Mouse (Mus musculus) CD4-positive, CD25-positive, alpha-beta regulatory T cell, adult 2 months (primary cell): ENCODE measurements around the gene Capn9.

Experiments used
- DNase-seq: peaks from one replicate; pipeline ENCODE4 v3.0.0-alpha.2; 2012; ENCODE audit warnings: low read depth, low spot score

The Capn9 gene

GRCm38 (mm10) chr8:124575811-124576210 is at the start of gene Capn9:
Gene Capn9 (plus strand): TSS chr8:124576111.
- DNase-seq, result no peak

GRCm38 (mm10) chr8:124526261-124526660 is 49.6 kb upstream of the Capn9 start:
- no peak for DNase-seq

GRCm38 (mm10) chr8:124530076-124530475 is 45.8 kb upstream of the Capn9 start:
- no peak for DNase-seq

- DNase-seq, result no peak
These were observed 45.4 kb upstream of the Capn9 start for GRCm38 (mm10) chr8:124530556-124530955.

GRCm38 (mm10) chr8:124530996-124531395 is 44.9 kb upstream of the Capn9 start:
- DNase-seq, result no peak

GRCm38 (mm10) chr8:124532626-124533025 is 43.3 kb upstream of the Capn9 start:
- no peak for DNase-seq

- DNase-seq, result no peak
These were observed 40.5 kb upstream of the Capn9 start for GRCm38 (mm10) chr8:124535451-124535850.

- DNase-seq, result no peak
These were observed 35.0 kb upstream of the Capn9 start for GRCm38 (mm10) chr8:124540906-124541305.

GRCm38 (mm10) chr8:124542001-124542400 is 33.9 kb upstream of the Capn9 start:
- DNase-seq, result no peak

- DNase-seq, result no peak
These were observed 32.6 kb upstream of the Capn9 start for GRCm38 (mm10) chr8:124543272-124543671.

- DNase-seq, result no peak
These were observed 29.5 kb upstream of the Capn9 start for GRCm38 (mm10) chr8:124546371-124546770.

- DNase-seq, result no peak
These were observed 29.1 kb upstream of the Capn9 start for GRCm38 (mm10) chr8:124546815-124547214.

- DNase-seq, result no peak
These were observed 28.6 kb upstream of the Capn9 start for GRCm38 (mm10) chr8:124547269-124547668.

GRCm38 (mm10) chr8:124548187-124548586 is 27.7 kb upstream of the Capn9 start:
- DNase-seq, result no peak

GRCm38 (mm10) chr8:124551011-124551661 is 24.8 kb upstream of the Capn9 start:
- no peak for DNase-seq

- no peak for DNase-seq
These were observed 20.7 kb upstream of the Capn9 start for GRCm38 (mm10) chr8:124555113-124555750.

- no peak for DNase-seq
These were observed 19.7 kb upstream of the Capn9 start for GRCm38 (mm10) chr8:124556164-124556563.

GRCm38 (mm10) chr8:124556658-124557057 is 19.3 kb upstream of the Capn9 start:
- no peak for DNase-seq

- DNase-seq, result no peak
These were observed 18.4 kb upstream of the Capn9 start for GRCm38 (mm10) chr8:124557476-124557875.

- DNase-seq, result no peak
These were observed 8.8 kb upstream of the Capn9 start for GRCm38 (mm10) chr8:124567126-124567525.

GRCm38 (mm10) chr8:124567584-124567983 is 8.3 kb upstream of the Capn9 start:
- no peak for DNase-seq

- DNase-seq, result no peak
These were observed 6.8 kb upstream of the Capn9 start for GRCm38 (mm10) chr8:124569100-124569499.

GRCm38 (mm10) chr8:124569593-124569992 is 6.3 kb upstream of the Capn9 start, which contains the start of gene Agt:
Gene Agt (minus strand): TSS chr8:124569706.
- no peak for DNase-seq
